Mouse (Mus musculus) adrenal gland, adult (tissue): ENCODE measurements around the gene Olfr1168.
"Not testable (repeated sequence)": the region's sequence is repeated elsewhere in the genome, so short reads cannot be mapped to it uniquely, and the experiment has no call there.

Experiments
- DNase-seq, 2 experiments: peaks; one replicate each; pipeline ENCODE4 v3.0.0; 2022 to 2023; ENCODE audit warnings: low spot score in 1 of 2; ENCODE audit not compliant: inconsistent age in 2 of 2

Gene Olfr1168

GRCm38 (mm10) chr2:88181580-88181979 lies at the start of gene Olfr1168:
TSS of gene Olfr1168 (plus strand) at chr2:88181880.
- no peak for DNase-seq

- not testable (repeated sequence) for DNase-seq
Observed at GRCm38 (mm10) chr2:88155093-88155492, 26.6 kb upstream of the Olfr1168 start, which contains the start of gene Olfr1167. TSS of gene Olfr1167 (minus strand) at chr2:88155193.

GRCm38 (mm10) chr2:88220784-88221183 lies 39.1 kb downstream of the Olfr1168 start:
- no peak for DNase-seq

GRCm38 (mm10) chr2:88228234-88228633 lies 46.6 kb downstream of the Olfr1168 start, which contains the start of gene Olfr1170:
TSS of gene Olfr1170 (minus strand) at chr2:88228334.
- DNase-seq = no peak
